Mouse (Mus musculus): Measurements from ENCODE around the gene Trpc4ap. TPM values are rescaled to one million over a fixed set of nuclear protein-coding genes. Genes with fewer than 3 reads are reported as not detected.
"Not testable (repeated sequence)": the region's sequence is repeated elsewhere in the genome, so short reads cannot be mapped to it uniquely, and the experiment has no call there.

Trpc4ap gene
- polyA plus RNA-seq, 2 experiments from 2014 or later = 35.3 to 44.4 TPM

- ATAC-seq = no peak
These were observed 85.8 kb downstream of the Trpc4ap start for GRCm38 (mm10) chr2:155606360-155606759.

DNA sequence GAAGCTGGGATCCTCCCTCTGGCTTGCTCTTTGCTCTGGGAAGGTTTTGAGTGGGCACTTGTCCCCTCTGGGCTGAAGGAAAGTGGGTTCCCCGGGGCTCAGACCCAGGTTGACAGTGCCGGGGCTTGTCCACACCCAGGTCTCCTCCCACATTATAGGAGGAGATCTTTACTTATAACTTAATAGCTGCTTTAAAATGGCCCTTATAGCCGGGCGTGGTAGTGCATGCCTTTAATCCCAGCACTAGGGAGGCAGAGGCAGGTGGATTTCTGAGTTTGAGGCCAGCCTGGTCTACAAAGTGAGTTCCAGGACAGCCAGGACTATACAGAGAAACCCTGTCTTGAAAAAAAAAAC is 87.0 kb downstream of the Trpc4ap start:
- ATAC-seq = not testable (repeated sequence)

GRCm38 (mm10) chr2:155604560-155605235 is 87.5 kb downstream of the Trpc4ap start:
- ATAC-seq = no peak

DNA sequence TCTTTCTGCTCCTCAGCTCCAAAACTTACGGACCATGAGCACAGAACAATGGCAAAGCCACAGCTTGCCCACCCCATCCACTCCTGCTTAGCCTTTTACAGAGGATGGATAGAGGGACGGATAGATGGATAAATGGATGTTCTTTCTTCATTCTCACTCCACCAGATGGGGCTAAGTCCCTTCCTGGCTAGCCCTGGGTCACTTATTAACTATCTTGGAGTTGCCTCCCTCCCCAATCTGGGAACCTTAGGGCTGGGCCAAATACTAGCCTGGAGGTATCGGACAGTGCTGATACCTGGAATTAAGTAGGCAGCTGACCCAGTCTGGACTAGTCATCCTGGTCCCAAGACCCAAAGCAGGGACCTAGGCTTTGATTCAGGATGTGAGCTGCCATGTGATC is 88.5 kb downstream of the Trpc4ap start:
- ATAC-seq = no peak

GRCm38 (mm10) chr2:155595516-155595915 is 96.7 kb downstream of the Trpc4ap start:
- ATAC-seq = no peak

DNA sequence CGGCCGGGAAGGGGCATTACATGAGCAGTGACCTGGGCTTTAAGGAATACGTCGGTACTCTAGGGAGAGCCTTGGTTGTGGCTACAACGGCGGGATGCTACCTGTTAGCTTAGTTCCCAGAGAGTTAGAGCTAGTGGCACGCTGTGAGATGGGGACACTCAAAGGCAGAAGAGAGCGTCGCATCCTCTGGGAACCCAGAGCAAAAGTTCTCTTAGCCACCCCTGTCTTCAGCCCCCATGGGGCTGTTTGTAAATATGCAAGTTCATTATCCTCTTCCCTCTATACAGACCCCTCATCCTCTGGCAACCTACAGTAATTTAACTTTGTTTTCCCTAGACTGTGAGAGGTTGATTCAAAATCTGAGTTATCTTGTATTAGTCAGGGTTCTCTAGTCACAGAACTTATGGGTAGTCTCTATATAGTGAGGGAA is 99.3 kb downstream of the Trpc4ap start:
- ATAC-seq = peak; percentile 66

- ATAC-seq = peak; percentile 92
These were observed 99.9 kb downstream of the Trpc4ap start, which contains the start of gene Gss for GRCm38 (mm10) chr2:155592137-155592853. Gene Gss (minus strand): TSS chr2:155592810.

DNA sequence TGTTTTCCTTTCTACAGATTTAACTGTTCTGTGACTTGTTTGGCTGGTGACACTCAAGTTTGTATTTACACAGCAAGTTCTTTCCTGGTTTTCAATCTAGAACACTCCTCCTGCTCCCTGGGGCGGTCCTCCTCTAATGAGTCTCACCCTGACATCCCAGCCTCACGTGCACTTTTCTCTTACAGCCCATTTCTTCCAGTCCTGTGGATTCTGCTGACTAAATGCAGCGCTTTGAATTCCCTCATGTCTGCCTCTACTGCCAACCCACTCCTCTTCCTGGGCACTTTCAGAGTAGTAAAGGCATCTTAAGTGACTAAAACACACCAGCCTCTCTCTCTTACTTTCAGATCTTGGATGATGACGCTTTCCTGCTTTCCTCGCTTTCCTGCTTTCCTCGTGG is 100.5 kb downstream of the Trpc4ap start:
- no peak for ATAC-seq

- no peak for ATAC-seq
These were observed 101.3 kb downstream of the Trpc4ap start for GRCm38 (mm10) chr2:155590876-155591275.

GRCm38 (mm10) chr2:155589521-155589920 is 102.7 kb downstream of the Trpc4ap start:
- ATAC-seq = no peak

- ATAC-seq = no peak
These were observed 104.0 kb downstream of the Trpc4ap start for GRCm38 (mm10) chr2:155588136-155588535.

GRCm38 (mm10) chr2:155585486-155585885 is 106.7 kb downstream of the Trpc4ap start:
- ATAC-seq = no peak

- no peak for ATAC-seq
These were observed 107.1 kb downstream of the Trpc4ap start for GRCm38 (mm10) chr2:155585082-155585481.

Other genes with a start within 250 kb of the Trpc4ap start
- gene Ncoa6, start 218.5 kb downstream of the Trpc4ap start, polyA plus RNA-seq (2017; shearing (Covaris generic)) = 10 to 100 TPM; 10.8 to 14.2 TPM
- gene Acss2, start 174.4 kb downstream of the Trpc4ap start, polyA plus RNA-seq (2017; shearing (Covaris generic)) = 10 to 100 TPM; 16.1 to 17.6 TPM
- gene Ggt7, start 174.1 kb downstream of the Trpc4ap start, polyA plus RNA-seq (2017; shearing (Covaris generic)) = 10 to 100 TPM; 15.7 to 28.5 TPM
- gene Gss, start 99.6 kb downstream of the Trpc4ap start, polyA plus RNA-seq (2017; shearing (Covaris generic)) = 10 to 100 TPM; 10.7 to 16.9 TPM
- gene Myh7b, start 81.2 kb downstream of the Trpc4ap start, polyA plus RNA-seq (2017; shearing (Covaris generic)) = not detected
- 10 to 100 TPM; 44.7 to 59.3 TPM for gene Edem2, start 37.1 kb upstream of the Trpc4ap start, polyA plus RNA-seq (2017; shearing (Covaris generic))
- not detected for gene Gm17581, start 43.5 kb upstream of the Trpc4ap start, polyA plus RNA-seq (2017; shearing (Covaris generic))
- not detected for gene Procr, start 58.7 kb upstream of the Trpc4ap start, polyA plus RNA-seq (2017; shearing (Covaris generic))
- not detected for gene Mmp24, start 83.0 kb upstream of the Trpc4ap start, polyA plus RNA-seq (2017; shearing (Covaris generic))
- gene BC029722, start 127.0 kb upstream of the Trpc4ap start, polyA plus RNA-seq (2017; shearing (Covaris generic)) = 10 to 100 TPM; 12.8 to 16.5 TPM
- gene Eif6, start 134.5 kb upstream of the Trpc4ap start, polyA plus RNA-seq (2017; shearing (Covaris generic)) = 10 to 100 TPM; 63.3 to 77.1 TPM
- gene Fam83c, start 142.5 kb upstream of the Trpc4ap start, polyA plus RNA-seq (2017; shearing (Covaris generic)) = not detected
- 10 to 100 TPM; 43.5 to 57.6 TPM for gene Uqcc1, start 237.9 kb upstream of the Trpc4ap start, polyA plus RNA-seq (2017; shearing (Covaris generic))
- gene Gm15557, start 248.3 kb upstream of the Trpc4ap start, polyA plus RNA-seq (2017; shearing (Covaris generic)) = not detected

Data from CD4-positive, CD25-positive, alpha-beta regulatory T cell, adult 4 months (primary cell).